Mouse (Mus musculus) fat pad, adult 2 months (tissue): ENCODE results near the gene Plekhg1.

Experiments used
- DNase-seq: peaks from one replicate; pipeline ENCODE4 v3.0.0-alpha.2; 2011; ENCODE audit warnings: low read depth, low spot score; ENCODE audit errors: extremely low read depth

Plekhg1 gene

GRCm38 (mm10) chr10:3740504-3741388, 582 bp downstream of the Plekhg1 start:
- peak; percentile 46 for DNase-seq

DNA sequence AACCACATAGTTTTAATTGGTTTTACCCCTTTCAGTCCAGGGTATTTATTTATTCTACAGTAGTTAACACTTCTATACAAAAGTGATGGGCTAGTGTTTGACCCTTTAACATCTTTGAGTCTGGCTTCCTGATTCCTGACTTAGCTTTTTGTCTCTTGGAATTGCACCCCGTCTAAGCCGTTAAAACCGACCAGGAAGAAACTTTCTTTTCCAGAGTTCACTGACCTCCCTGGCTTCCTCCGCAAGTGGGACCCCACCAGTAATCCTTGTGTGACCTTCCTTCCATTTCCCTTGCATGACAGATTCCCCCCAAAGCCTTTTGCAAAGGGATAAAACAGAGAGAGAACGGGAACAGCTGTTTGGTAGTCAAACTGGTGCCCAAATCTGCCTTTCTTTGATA, 1.6 kb downstream of the Plekhg1 start:
- no peak for DNase-seq

GRCm38 (mm10) chr10:3743069-3743468, 2.9 kb downstream of the Plekhg1 start:
- DNase-seq = no peak

DNA sequence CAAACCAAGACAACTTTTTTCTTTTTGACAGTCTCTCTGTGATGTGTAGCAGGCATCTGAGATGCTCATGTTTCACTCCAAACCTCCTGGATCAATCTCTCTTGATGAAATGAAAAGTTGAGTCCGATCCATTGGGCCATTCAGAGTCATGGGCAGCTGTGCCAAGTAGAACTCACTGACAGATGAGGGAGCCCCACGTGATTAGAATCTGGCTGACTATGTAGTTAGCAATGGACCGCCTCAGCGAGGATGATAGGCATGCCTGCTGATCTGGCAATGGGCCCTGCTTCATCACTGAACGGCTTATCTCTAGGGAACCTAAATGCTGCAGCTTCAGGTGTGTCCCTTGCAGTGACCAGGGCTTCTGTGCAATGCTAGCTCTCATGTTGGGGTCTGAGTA, 3.7 kb downstream of the Plekhg1 start:
- DNase-seq = no peak

- DNase-seq = no peak
Observed at GRCm38 (mm10) chr10:3746794-3747518, 6.8 kb downstream of the Plekhg1 start.

- no peak for DNase-seq
Observed at GRCm38 (mm10) chr10:3749580-3749979, 9.4 kb downstream of the Plekhg1 start.

- no peak for DNase-seq
Observed at GRCm38 (mm10) chr10:3761992-3762391, 21.8 kb downstream of the Plekhg1 start.

- DNase-seq = no peak
Observed at GRCm38 (mm10) chr10:3763199-3763598, 23.0 kb downstream of the Plekhg1 start.

GRCm38 (mm10) chr10:3769131-3769530, 29.0 kb downstream of the Plekhg1 start:
- DNase-seq = no peak

GRCm38 (mm10) chr10:3774330-3774729, 34.2 kb downstream of the Plekhg1 start:
- no peak for DNase-seq

GRCm38 (mm10) chr10:3776761-3777160, 36.6 kb downstream of the Plekhg1 start:
- no peak for DNase-seq

DNA sequence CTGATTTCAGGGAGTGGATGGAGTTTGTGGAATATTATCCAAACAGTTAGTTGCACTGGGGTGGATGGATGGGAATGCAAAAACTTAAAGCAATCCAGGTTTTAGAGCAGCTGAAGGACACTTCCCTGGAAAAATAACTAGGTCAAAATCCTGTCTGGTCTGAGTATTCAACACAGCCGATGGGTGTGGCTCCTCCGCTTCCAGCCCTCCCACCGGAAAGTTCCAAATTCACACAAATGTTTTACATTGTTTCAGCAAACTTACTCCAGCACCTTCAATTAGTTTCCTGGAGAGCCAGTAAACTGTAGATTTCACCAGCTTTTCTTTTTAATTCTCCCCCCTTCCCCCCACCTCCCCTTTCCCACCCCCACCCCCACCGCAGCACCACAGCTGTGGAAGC, 45.2 kb downstream of the Plekhg1 start:
- no peak for DNase-seq

DNA sequence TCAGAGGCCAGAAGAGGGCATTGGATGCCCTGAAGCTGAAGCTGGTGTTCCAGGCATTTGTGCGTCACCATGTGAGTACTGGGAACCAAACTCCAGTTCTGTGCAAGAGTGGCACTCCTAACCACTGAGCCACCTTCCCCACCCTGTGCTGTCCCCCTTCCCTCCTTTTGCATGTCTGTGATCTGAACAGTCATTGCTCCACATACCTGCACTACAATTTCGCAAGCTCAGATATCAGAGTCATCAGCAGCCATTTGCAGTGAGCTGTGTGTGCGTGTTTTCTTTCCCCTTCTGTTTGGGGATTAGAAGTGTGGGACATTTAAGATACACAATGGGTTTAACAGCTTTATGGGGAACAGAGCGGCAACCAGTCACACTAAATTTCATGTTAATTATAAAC, 46.4 kb downstream of the Plekhg1 start:
- DNase-seq = no peak

GRCm38 (mm10) chr10:3787006-3787405, 46.8 kb downstream of the Plekhg1 start:
- no peak for DNase-seq

- no peak for DNase-seq
Observed at GRCm38 (mm10) chr10:3793825-3794224, 53.7 kb downstream of the Plekhg1 start.

- DNase-seq = no peak
Observed at GRCm38 (mm10) chr10:3799455-3799854, 59.3 kb downstream of the Plekhg1 start.

DNA sequence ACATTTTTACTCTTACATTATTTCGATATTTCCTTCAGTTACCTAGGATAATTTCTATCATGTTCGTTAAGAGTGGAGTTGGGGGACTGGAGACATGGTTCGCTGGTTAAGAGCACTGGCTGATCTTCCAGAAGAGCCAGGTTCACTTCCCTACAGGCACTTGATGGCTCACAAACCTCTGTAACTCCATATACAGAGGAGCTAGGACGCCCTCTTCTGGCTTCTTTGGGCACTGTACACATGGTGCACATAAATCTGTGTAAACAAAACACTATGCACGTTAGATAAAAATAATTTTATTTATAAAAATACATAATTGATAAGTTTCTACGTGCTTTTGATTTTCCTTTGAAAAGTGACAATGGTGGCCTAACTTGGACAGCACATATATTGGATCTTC, 61.1 kb downstream of the Plekhg1 start:
- no peak for DNase-seq

- no peak for DNase-seq
Observed at GRCm38 (mm10) chr10:3805334-3805733, 65.2 kb downstream of the Plekhg1 start.

- no peak for DNase-seq
Observed at GRCm38 (mm10) chr10:3807980-3808379, 67.8 kb downstream of the Plekhg1 start.

GRCm38 (mm10) chr10:3810476-3811273, 70.5 kb downstream of the Plekhg1 start:
- no peak for DNase-seq

DNA sequence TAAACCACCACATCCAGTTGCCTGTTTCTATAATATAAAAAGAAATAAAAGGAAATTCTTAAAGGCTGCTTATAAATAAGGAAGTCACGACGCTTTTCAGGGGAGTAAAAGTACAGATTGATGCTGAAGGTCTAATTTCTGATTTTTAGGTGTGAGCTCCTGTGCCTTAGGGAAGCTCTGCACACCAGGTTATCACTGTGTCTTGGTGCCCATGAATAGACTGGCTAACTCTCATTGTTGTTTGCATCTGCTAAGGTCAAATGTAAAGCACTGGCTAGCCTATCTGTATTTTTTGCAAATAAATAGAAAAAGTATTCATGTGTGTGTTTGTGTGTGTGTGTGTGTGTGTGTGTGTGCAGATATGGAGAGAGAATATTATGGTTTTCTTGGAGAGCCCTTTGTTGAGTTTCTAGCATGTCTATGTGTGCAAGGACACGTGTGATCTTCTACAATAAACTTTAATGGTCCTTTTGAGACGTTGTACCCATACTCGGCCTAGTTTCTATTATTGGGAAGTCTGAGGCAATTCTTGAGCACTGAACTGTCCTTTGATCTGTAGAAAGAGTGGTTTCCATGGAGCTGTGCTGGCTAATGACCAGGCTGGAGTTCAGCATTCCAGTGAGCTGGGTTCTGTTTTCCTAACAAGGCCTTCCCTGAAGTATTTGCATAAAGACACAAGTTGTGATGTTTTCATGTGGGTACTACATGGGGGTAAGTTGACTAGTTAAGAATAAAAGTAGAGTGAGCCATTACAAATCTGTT, 79.0 kb downstream of the Plekhg1 start:
- no peak for DNase-seq
